Mouse (Mus musculus): ENCODE measurements around the gene Afmid. TPM values are rescaled to one million over a fixed set of nuclear protein-coding genes. Genes with fewer than 3 reads are reported as not detected.

Gene Afmid
- total RNA-seq, 2 experiments from 2014 or later: 4.6 to 6.7 TPM

- DNase-seq (ENCODE audit: low spot score in 2 of 2): no peak
- intact Hi-C loops (cut with DNase I): loop anchor here (2.0 to 5.0 kb wide), 2 partner anchors 97 to 350 kb away; no protein-coding TSS in a partner anchor
Measured at GRCm38 (mm10) chr11:117871911-117872584, 46.3 kb downstream of the Afmid start.

GRCm38 (mm10) chr11:117872861-117873608 lies 47.3 kb downstream of the Afmid start, which contains the start of gene Tha1:
TSS of gene Tha1 (minus strand) at chr11:117873481.
- intact Hi-C loops (cut with DNase I): loop anchor here (2.0 to 5.0 kb wide), 2 partner anchors 96 to 349 kb away; no protein-coding TSS in a partner anchor
- DNase-seq (ENCODE audit: low spot score in 2 of 2): peak; percentile 82 to 86

- intact Hi-C loops (cut with DNase I): loop anchor here (5.0 kb wide), 1 partner anchor 348 kb away; no protein-coding TSS in a partner anchor
- no peak for DNase-seq (ENCODE audit: low spot score in 2 of 2)
Measured at GRCm38 (mm10) chr11:117874419-117874818, 48.7 kb downstream of the Afmid start.

GRCm38 (mm10) chr11:117875681-117876080 lies 50.0 kb downstream of the Afmid start:
- no peak for DNase-seq (ENCODE audit: low spot score in 2 of 2)
- intact Hi-C loops (cut with DNase I): no loop called here

GRCm38 (mm10) chr11:117877917-117878745 lies 52.4 kb downstream of the Afmid start:
- DNase-seq (ENCODE audit: low spot score in 2 of 2): peak; percentile 31 to 41
- intact Hi-C loops (cut with DNase I): no loop called here

- DNase-seq (ENCODE audit: low spot score in 2 of 2): no peak
- intact Hi-C loops (cut with DNase I): no loop called here
Measured at GRCm38 (mm10) chr11:117878892-117879291, 53.2 kb downstream of the Afmid start.

GRCm38 (mm10) chr11:117879676-117880075 lies 54.0 kb downstream of the Afmid start:
- DNase-seq (ENCODE audit: low spot score in 2 of 2): no peak
- intact Hi-C loops (cut with DNase I): no loop called here

- DNase-seq (ENCODE audit: low spot score in 2 of 2): no peak
- intact Hi-C loops (cut with DNase I): no loop called here
Measured at GRCm38 (mm10) chr11:117880336-117880976, 54.7 kb downstream of the Afmid start.

- DNase-seq (ENCODE audit: low spot score in 2 of 2): no peak
- intact Hi-C loops (cut with DNase I): no loop called here
Measured at GRCm38 (mm10) chr11:117880977-117881358, 55.2 kb downstream of the Afmid start.

- DNase-seq (ENCODE audit: low spot score in 2 of 2): no peak
- intact Hi-C loops (cut with DNase I): no loop called here
Measured at GRCm38 (mm10) chr11:117881787-117882186, 56.1 kb downstream of the Afmid start.

GRCm38 (mm10) chr11:117882208-117882607 lies 56.5 kb downstream of the Afmid start:
- no peak for DNase-seq (ENCODE audit: low spot score in 2 of 2)
- intact Hi-C loops (cut with DNase I): no loop called here

GRCm38 (mm10) chr11:117886000-117886399 lies 60.3 kb downstream of the Afmid start:
- DNase-seq (ENCODE audit: low spot score in 2 of 2): no peak
- intact Hi-C loops (cut with DNase I): no loop called here

GRCm38 (mm10) chr11:117888168-117888852 lies 62.6 kb downstream of the Afmid start:
- intact Hi-C loops (cut with DNase I): no loop called here
- DNase-seq (ENCODE audit: low spot score in 2 of 2): no peak

- peak; percentile 21 to 37 for DNase-seq (ENCODE audit: low spot score in 2 of 2)
- intact Hi-C loops (cut with DNase I): no loop called here
Measured at GRCm38 (mm10) chr11:117888853-117889822, 63.4 kb downstream of the Afmid start.
